Mouse (Mus musculus) cerebellum, adult 11 months (tissue): ENCODE results near the gene Slc25a12.

ENCODE experiments used
- DNase-seq: peaks from one replicate; pipeline ENCODE4 v3.0.0; 2022

Slc25a12 gene

GRCm38 (mm10) chr2:71304821-71305220 lies 62.7 kb downstream of the Slc25a12 start:
- no peak for DNase-seq

- no peak for DNase-seq
Observed at GRCm38 (mm10) chr2:71303221-71303620, 64.3 kb downstream of the Slc25a12 start.

- no peak for DNase-seq
Observed at GRCm38 (mm10) chr2:71302156-71302663, 65.3 kb downstream of the Slc25a12 start.

GRCm38 (mm10) chr2:71298729-71299128 lies 68.8 kb downstream of the Slc25a12 start:
- no peak for DNase-seq

GRCm38 (mm10) chr2:71297501-71297900 lies 70.0 kb downstream of the Slc25a12 start:
- no peak for DNase-seq

GRCm38 (mm10) chr2:71295844-71296243 lies 71.7 kb downstream of the Slc25a12 start:
- no peak for DNase-seq

- no peak for DNase-seq
Observed at GRCm38 (mm10) chr2:71294489-71294888, 73.1 kb downstream of the Slc25a12 start.

GRCm38 (mm10) chr2:71293983-71294382 lies 73.6 kb downstream of the Slc25a12 start:
- DNase-seq: no peak

GRCm38 (mm10) chr2:71291566-71291965 lies 76.0 kb downstream of the Slc25a12 start:
- DNase-seq: no peak

GRCm38 (mm10) chr2:71290107-71290775 lies 77.3 kb downstream of the Slc25a12 start:
- DNase-seq: no peak

- DNase-seq: no peak
Observed at GRCm38 (mm10) chr2:71281981-71282380, 85.6 kb downstream of the Slc25a12 start.

- peak; percentile 59 for DNase-seq
Observed at GRCm38 (mm10) chr2:71278791-71279775, 88.5 kb downstream of the Slc25a12 start.

- DNase-seq: no peak
Observed at GRCm38 (mm10) chr2:71275734-71276133, 91.8 kb downstream of the Slc25a12 start.

GRCm38 (mm10) chr2:71273955-71274679 lies 93.4 kb downstream of the Slc25a12 start:
- no peak for DNase-seq

- DNase-seq: no peak
Observed at GRCm38 (mm10) chr2:71270085-71270484, 97.5 kb downstream of the Slc25a12 start.

- DNase-seq: no peak
Observed at GRCm38 (mm10) chr2:71269332-71269731, 98.2 kb downstream of the Slc25a12 start.

GRCm38 (mm10) chr2:71268691-71269090 lies 98.9 kb downstream of the Slc25a12 start:
- no peak for DNase-seq

GRCm38 (mm10) chr2:71264585-71264984 lies 103.0 kb downstream of the Slc25a12 start:
- DNase-seq: no peak

- DNase-seq: no peak
Observed at GRCm38 (mm10) chr2:71256581-71256980, 111.0 kb downstream of the Slc25a12 start.

- DNase-seq: no peak
Observed at GRCm38 (mm10) chr2:71254836-71255235, 112.7 kb downstream of the Slc25a12 start.

GRCm38 (mm10) chr2:71250841-71251240 lies 116.7 kb downstream of the Slc25a12 start:
- no peak for DNase-seq

GRCm38 (mm10) chr2:71248071-71248470 lies 119.5 kb downstream of the Slc25a12 start:
- no peak for DNase-seq

- no peak for DNase-seq
Observed at GRCm38 (mm10) chr2:71246096-71246495, 121.5 kb downstream of the Slc25a12 start.
